Mouse (Mus musculus) subcutaneous adipose tissue, adult 2 months (tissue): ENCODE results near the gene Ankrd11. TPM values are rescaled to one million over a fixed set of nuclear protein-coding genes. Genes with fewer than 3 reads are reported as not detected.

Experiments
- polyA plus RNA-seq: library from polyadenylated mRNA; depleted of rRNA; stranded (reverse); fragments of >200 nt; gene quantifications from 2 replicates; pipeline ENCODE4 v1.2.3, GENCODE M21; 2012; ENCODE audit warnings: low replicate concordance; rRNA removed

The Ankrd11 gene
- 45.0 and 70.2 TPM in 2 replicates for polyA plus RNA-seq

GRCm38 (mm10) chr8:123042158-123042973 is at the start of gene Ankrd11:
TSS of gene Ankrd11 (minus strand) at chr8:123042277.

DNA sequence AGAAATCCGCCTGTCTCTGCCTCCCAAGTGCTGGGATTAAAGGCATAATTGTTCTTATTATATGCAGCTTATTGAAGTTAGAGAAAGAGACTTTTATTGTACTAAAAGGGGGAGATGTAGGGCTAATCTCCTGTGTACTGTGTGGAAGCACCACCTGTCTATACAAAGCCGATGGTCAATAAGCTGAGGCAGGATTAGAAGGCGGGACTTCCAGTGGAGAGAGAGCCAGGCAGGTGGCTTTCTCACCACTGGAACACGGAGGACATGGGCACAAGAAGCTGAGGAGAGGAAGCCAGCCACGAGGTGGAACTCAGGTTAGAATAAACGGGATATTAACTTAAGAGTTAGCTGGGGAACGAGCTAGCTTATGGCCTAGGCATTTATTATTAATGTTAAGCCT is 20.6 kb upstream of the Ankrd11 start, which contains the start of gene Spg7:
Spg7 (plus strand) TSS at position 222 of the 400 bp plus-strand sequence.

DNA sequence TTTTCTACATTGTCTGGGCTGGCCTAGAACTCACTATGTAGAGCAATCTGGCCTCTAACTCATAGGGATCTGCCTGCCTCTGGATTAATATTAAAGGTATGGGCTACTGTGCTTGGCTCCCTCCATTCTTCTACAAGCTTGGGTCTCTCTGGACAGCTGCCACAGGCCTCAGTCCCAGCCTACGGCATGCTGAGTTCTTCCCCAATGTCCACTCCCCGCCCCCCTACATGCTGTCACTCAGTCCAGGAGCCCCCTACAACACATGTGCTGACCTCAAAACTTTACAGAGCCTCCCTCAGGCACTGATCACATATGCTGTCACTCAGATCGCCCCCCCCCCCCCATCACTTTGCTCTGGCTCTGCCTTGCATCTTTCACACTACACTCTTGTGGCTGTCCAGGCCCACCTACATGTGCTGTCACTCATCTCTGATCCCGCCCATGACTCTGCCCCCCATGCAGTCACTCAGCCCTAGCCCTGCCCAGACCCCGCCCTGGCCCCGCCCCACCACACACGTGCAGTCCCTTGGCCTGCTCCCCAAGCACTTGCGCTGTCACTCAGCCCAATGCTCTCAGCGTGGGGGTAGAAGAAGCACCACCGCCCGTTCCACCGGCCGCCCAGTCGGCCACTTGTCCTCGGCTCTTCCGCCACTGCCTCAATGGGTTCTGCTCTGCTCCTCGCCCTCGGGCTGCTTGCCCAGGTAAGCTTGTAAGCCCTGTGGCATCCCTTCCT is 194.1 kb downstream of the Ankrd11 start, which contains the start of gene Cdh15:
Cdh15 (plus strand) TSS at position 138 of the 733 bp plus-strand sequence.

Other genes with a start within 250 kb of the Ankrd11 start
- gene Cdh15, start 194.3 kb downstream of the Ankrd11 start, polyA plus RNA-seq, result 0.03 and 0.19 TPM in 2 replicates
- 78.2 and 103 TPM in 2 replicates for gene Spg7, start 20.7 kb upstream of the Ankrd11 start, polyA plus RNA-seq
- 900 and 3,044 TPM in 2 replicates for gene Rpl13, start 60.1 kb upstream of the Ankrd11 start, polyA plus RNA-seq
- 3.5 and 7.6 TPM in 2 replicates for gene Cpne7, start 75.1 kb upstream of the Ankrd11 start, polyA plus RNA-seq
- gene Sult5a1, start 116.0 kb upstream of the Ankrd11 start, polyA plus RNA-seq, result 18.3 and 25.6 TPM in 2 replicates
- 46.8 and 160 TPM in 2 replicates for gene Dpep1, start 144.0 kb upstream of the Ankrd11 start, polyA plus RNA-seq
- gene Chmp1a, start 170.5 kb upstream of the Ankrd11 start, polyA plus RNA-seq, result 122 and 130 TPM in 2 replicates
- gene Spata33, start 170.6 kb upstream of the Ankrd11 start, polyA plus RNA-seq, result 2.5 and 3.2 TPM in 2 replicates
- gene Cdk10, start 182.6 kb upstream of the Ankrd11 start, polyA plus RNA-seq, result 67.9 and 79.8 TPM in 2 replicates
- gene Spata2l, start 194.0 kb upstream of the Ankrd11 start, polyA plus RNA-seq, result 5.7 and 12.5 TPM in 2 replicates
- 29.0 and 39.9 TPM in 2 replicates for gene Zfp276, start 211.9 kb upstream of the Ankrd11 start, polyA plus RNA-seq
- 50.6 and 80.0 TPM in 2 replicates for gene Vps9d1, start 212.1 kb upstream of the Ankrd11 start, polyA plus RNA-seq